Mouse (Mus musculus) kidney, adult 2 months (tissue): ENCODE data around the gene Gsk3a. TPM values are rescaled to one million over a fixed set of nuclear protein-coding genes. Genes with fewer than 3 reads are reported as not detected.

Experiments
- DNase-seq: peaks from one replicate; pipeline ENCODE4 v3.0.0; 2021
- H3K27ac ChIP-seq: fragments of 200-500 bp; 2 replicates; pipeline ENCODE4 v1.5.1; 2012; ENCODE audit warnings: low read depth, low read length, control low read depth, inconsistent platforms; ENCODE audit not compliant: insufficient read depth
- H3K27me3 ChIP-seq: fragments of 200-500 bp; replicated peaks from 2 replicates; pipeline ENCODE4 v1.6.1; 2012; ENCODE audit warnings: mild to moderate bottlenecking, moderate library complexity, low read length, inconsistent platforms; ENCODE audit not compliant: control insufficient read depth, insufficient read depth
- H3K36me3 ChIP-seq: fragments of 200-500 bp; 2 replicates; pipeline ENCODE4 v1.6.1; 2012; ENCODE audit warnings: mild to moderate bottlenecking, moderate library complexity, low read length, inconsistent platforms; ENCODE audit not compliant: control insufficient read depth, insufficient read depth
- H3K4me1 ChIP-seq: fragments of 200-500 bp; 2 replicates; pipeline ENCODE4 v1.6.1; 2011; ENCODE audit warnings: low read length; ENCODE audit not compliant: control insufficient read depth, insufficient read depth
- H3K4me3 ChIP-seq: fragments of 200-500 bp; 2 replicates; pipeline ENCODE4 v1.5.1; 2011; ENCODE audit warnings: mild to moderate bottlenecking, low read depth, low read length, control low read depth; ENCODE audit not compliant: insufficient read depth
- CTCF ChIP-seq: fragments of 200-500 bp; conservative IDR thresholded peaks from 2 replicates; pipeline ENCODE4 v1.5.1; 2011; ENCODE audit warnings: low read depth, mild to moderate bottlenecking, control low read depth, low read length, moderate library complexity, mixed read lengths; ENCODE audit not compliant: insufficient read depth, insufficient read length
- POLR2A ChIP-seq: fragments of 200-500 bp; IDR thresholded peaks from one replicate; pipeline ENCODE4 v1.6.1; 2011; ENCODE audit warnings: low read depth, low read length, control low read depth
- WGBS: fragments of 180-500 bp; shearing (Covaris S2); methylation state at CpG from one replicate; pipeline ENCODE4 v1.1.7; 2018; 5-methylcytosine and 5-hydroxymethylcytosine counted together
- polyA plus RNA-seq: library from polyadenylated mRNA; depleted of rRNA; stranded (reverse); fragments of >200 nt; gene quantifications from 2 replicates; pipeline ENCODE4 v1.2.3, GENCODE M21; 2012

Gene Gsk3a
- polyA plus RNA-seq, 1 experiment: 128 TPM

- H3K27ac ChIP-seq: peak within 1 kb of the TSS; percentile 99
- peak within 1 kb of the TSS; percentile 100 for H3K4me3 ChIP-seq
- no peaks in the 10 kb centered on the region for H3K27me3 ChIP-seq
- peak; percentile 97 for DNase-seq
- peaks cover 19% of the 10 kb centered on the region for H3K4me1 ChIP-seq
- WGBS: 1% methylated on average over 73 of the region's 81 CpGs
- TF ChIP-seq CTCF (no peak), POLR2A (peak; percentile 81)
- no peaks in the 10 kb centered on the region for H3K36me3 ChIP-seq
These were observed 12.7 kb upstream of the Gsk3a start, which contains the start of gene Erf for GRCm38 (mm10) chr7:25250141-25250972. Gene Erf, minus strand, starts transcription at chr7:25250761.

- peaks cover 19% of the 10 kb centered on the region for H3K4me1 ChIP-seq
- WGBS: 1% methylated on average over 68 of the region's 73 CpGs
- H3K27ac ChIP-seq: peak overlapping the region; percentile 99
- DNase-seq: peak; percentile 88
- H3K4me3 ChIP-seq: peak overlapping the region; percentile 100
- H3K36me3 ChIP-seq: peaks cover 2% of the 10 kb centered on the region; the same call in 1 of the 2 replicates
- TF ChIP-seq CTCF (no peak), POLR2A (no peak)
- no peaks in the 10 kb centered on the region for H3K27me3 ChIP-seq
These were observed 11.9 kb upstream of the Gsk3a start for GRCm38 (mm10) chr7:25249314-25250140.

- DNase-seq: no peak
- TF ChIP-seq CTCF (no peak), POLR2A (no peak)
- Histone ChIP-seq H3K36me3 (peaks cover 2% of the 10 kb centered on the region; the same call in 1 of the 2 replicates), H3K27me3 (no peaks in the 10 kb centered on the region), H3K27ac (peak overlapping the region; percentile 89), H3K4me3 (peak overlapping the region; percentile 100), H3K4me1 (peaks cover 19% of the 10 kb centered on the region)
- 0% methylated on average over 25 of the region's 25 CpGs for WGBS
These were observed 11.2 kb upstream of the Gsk3a start for GRCm38 (mm10) chr7:25248846-25249313.

DNA sequence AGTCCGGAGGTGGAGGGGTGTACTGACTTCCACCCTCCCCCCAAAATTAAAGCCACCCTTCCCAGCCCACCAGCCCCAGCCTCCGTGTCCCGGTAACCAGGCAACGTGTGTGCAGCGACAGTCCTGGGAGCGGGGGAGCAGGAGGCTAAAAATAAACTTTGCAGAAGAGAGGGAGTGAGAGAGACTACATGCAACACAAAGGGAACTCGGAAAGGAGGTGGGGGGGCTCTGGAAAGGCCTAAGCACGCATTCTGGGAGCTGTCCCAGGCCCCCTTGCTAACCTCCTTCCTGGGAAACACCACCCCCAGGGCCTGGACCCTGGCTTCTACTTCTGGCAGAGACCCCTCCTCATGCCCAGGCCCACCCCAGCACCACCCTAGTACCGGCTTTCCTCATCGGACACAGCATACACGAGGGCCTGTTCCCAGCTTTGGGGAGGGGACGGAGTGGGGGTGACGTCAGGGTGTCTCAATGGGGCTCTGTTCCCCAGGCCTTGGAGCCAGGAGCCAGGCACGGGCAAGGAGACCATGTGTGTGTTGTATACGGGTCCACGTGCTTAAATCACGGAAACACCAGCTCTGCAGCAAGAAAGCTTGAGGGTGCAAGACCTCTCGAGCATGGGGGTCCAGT, 10.5 kb upstream of the Gsk3a start:
- H3K27ac ChIP-seq: peak overlapping the region; percentile 89
- H3K27me3 ChIP-seq: no peaks in the 10 kb centered on the region
- TF ChIP-seq CTCF (no peak), POLR2A (no peak)
- WGBS: 2% methylated on average over 18 of the region's 18 CpGs
- peak; percentile 36 for DNase-seq
- H3K4me3 ChIP-seq: peak overlapping the region; percentile 100
- peaks cover 2% of the 10 kb centered on the region; the same call in 1 of the 2 replicates for H3K36me3 ChIP-seq
- peaks cover 19% of the 10 kb centered on the region for H3K4me1 ChIP-seq

DNA sequence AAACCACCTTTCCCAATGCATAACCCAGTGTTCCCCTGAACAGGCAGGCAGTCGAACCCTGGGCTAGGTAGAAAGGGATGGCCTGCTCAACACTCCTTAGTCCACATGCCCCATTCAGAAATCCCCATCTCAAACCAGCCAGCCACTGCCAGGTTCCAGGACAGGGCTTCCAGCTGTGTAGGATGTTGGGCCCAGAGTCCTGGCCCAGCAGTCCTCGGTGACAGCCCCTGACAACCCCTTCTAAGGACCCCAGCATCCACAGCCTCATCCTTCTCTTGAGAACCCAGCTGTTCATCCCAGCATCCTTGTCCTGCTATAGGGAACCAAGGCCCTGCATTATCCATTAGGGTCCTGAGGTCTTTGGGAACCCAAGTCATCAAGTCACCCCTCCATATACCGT, 9.8 kb upstream of the Gsk3a start:
- H3K4me3 ChIP-seq: no peak overlapping the region
- H3K36me3 ChIP-seq: peaks cover 2% of the 10 kb centered on the region; the same call in 1 of the 2 replicates
- TF ChIP-seq CTCF (no peak), POLR2A (no peak)
- peak overlapping the region; percentile 20; the same call in 1 of the 2 replicates for H3K27ac ChIP-seq
- WGBS: 8% methylated on average over 3 of the region's 3 CpGs
- DNase-seq: no peak
- H3K4me1 ChIP-seq: peaks cover 19% of the 10 kb centered on the region
- no peaks in the 10 kb centered on the region for H3K27me3 ChIP-seq

DNA sequence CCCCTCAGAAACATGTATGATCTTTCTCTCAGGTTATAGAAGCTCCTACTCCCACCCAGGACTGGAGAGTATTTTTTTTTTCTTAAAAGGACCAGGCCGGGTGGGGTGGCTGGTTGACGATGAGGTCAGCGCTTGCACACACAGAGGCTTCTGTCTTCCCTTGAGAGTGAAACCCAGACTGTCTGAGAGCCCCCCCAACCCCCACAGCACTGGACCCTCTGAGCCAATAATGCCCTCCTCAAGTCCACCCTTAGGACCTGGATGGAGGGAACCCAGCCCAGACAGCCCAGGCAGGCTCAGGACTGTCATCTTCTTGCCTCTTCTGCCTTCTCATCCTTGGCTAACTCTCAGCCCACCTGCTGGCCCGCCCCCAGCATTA, 9.1 kb upstream of the Gsk3a start:
- Histone ChIP-seq H3K27ac (peak overlapping the region; percentile 72), H3K4me1 (peaks cover 19% of the 10 kb centered on the region), H3K27me3 (no peaks in the 10 kb centered on the region), H3K36me3 (peaks cover 2% of the 10 kb centered on the region; the same call in 1 of the 2 replicates), H3K4me3 (no peak overlapping the region)
- 9% methylated on average over 4 of the region's 4 CpGs for WGBS
- no peak for DNase-seq
- no peak for TF ChIP-seq POLR2A
- TF ChIP-seq CTCF: no peak
